Mouse (Mus musculus): ENCODE results near the gene Lrrn4cl.

GRCm38 (mm10) chr19:8839908-8840791, 10.4 kb upstream of the Lrrn4cl start:
- no peak for TF ChIP-seq CTCF (IDR thresholded peaks at IDR 0.05; ENCODE audit: low read depth)
- TF ChIP-seq EP300 (IDR thresholded peaks at IDR 0.05; ENCODE audit: low read depth), result no peak

Measured in heart, postnatal 0 days (tissue).